ENCODE assay signal across 8 mouse cellular contexts in genomic region chr4:132638461-132639190, GRCm38 (mm10). TPM values are rescaled to one million over a fixed set of nuclear protein-coding genes. Genes with fewer than 3 reads are reported as not detected.
A peak's percentile ranks its signal among the peaks of the same experiment; 100 is the strongest.
DNase-seq lines count a peak whose midpoint lies in the region; ATAC-seq and TF ChIP-seq lines count a peak whose summit lies in the region.

Gene Eya3 (plus strand): TSS chr4:132638987.

- H3K9me3 ChIP-seq in heart, embryonic 12.5 days (replicated peaks), result no peaks in the 10 kb centered on the region
- no peaks in the 10 kb centered on the region for H3K9me3 ChIP-seq in kidney, postnatal 0 days (replicated peaks; ENCODE audit: low read length)
- H3K9me3 ChIP-seq in liver, embryonic 11.5 days (ENCODE audit: control insufficient read depth, low read length), result no peaks in the 10 kb centered on the region
- H3K9me3 ChIP-seq in stomach, embryonic 14.5 days (ENCODE audit: control insufficient read depth, low read depth, low read length), result no peaks in the 10 kb centered on the region

- H3K9ac ChIP-seq in heart, embryonic 12.5 days, result peak within 1 kb of the TSS; percentile 93
- peak within 1 kb of the TSS; percentile 80 for H3K9ac ChIP-seq in kidney, postnatal 0 days (ENCODE audit: low read depth, low read length)
- peak within 1 kb of the TSS; percentile 91 for H3K9ac ChIP-seq in liver, embryonic 11.5 days (ENCODE audit: low read depth, low read length)
- H3K9ac ChIP-seq in stomach, embryonic 14.5 days (replicated peaks; ENCODE audit: low read depth, low read length), result peak within 1 kb of the TSS; percentile 67

- H3K4me1 ChIP-seq in heart, embryonic 12.5 days (replicated peaks), result peaks cover 10% of the 10 kb centered on the region
- 0 out of 2 replicates have a peak, but pooled peaks cover 2% of the 10 kb centered on the region for H3K4me1 ChIP-seq in kidney, postnatal 0 days (replicated peaks; ENCODE audit: insufficient read depth, low read length)
- H3K4me1 ChIP-seq in liver, embryonic 11.5 days (replicated peaks; ENCODE audit: control insufficient read depth, insufficient read depth, low read length), result peaks cover 6% of the 10 kb centered on the region
- peaks cover 6% of the 10 kb centered on the region; the same call in 1 of the 2 replicates for H3K4me1 ChIP-seq in stomach, embryonic 14.5 days (ENCODE audit: control insufficient read depth, insufficient read depth, low read length)

- no peaks in the 10 kb centered on the region for H3K27me3 ChIP-seq in heart, embryonic 12.5 days (replicated peaks)
- no peaks in the 10 kb centered on the region for H3K27me3 ChIP-seq in kidney, postnatal 0 days (ENCODE audit: insufficient read depth, low read length)
- H3K27me3 ChIP-seq in liver, embryonic 11.5 days (replicated peaks; ENCODE audit: control insufficient read depth, insufficient read depth, low read length), result no peaks in the 10 kb centered on the region
- H3K27me3 ChIP-seq in stomach, embryonic 14.5 days (ENCODE audit: control insufficient read depth, insufficient read depth, low read length), result no peaks in the 10 kb centered on the region

- peak within 1 kb of the TSS; percentile 85 for H3K4me3 ChIP-seq in heart, embryonic 12.5 days
- peak within 1 kb of the TSS; percentile 83 for H3K4me3 ChIP-seq in kidney, postnatal 0 days (replicated peaks; ENCODE audit: low read depth, low read length)
- peak within 1 kb of the TSS; percentile 89 for H3K4me3 ChIP-seq in liver, embryonic 11.5 days (ENCODE audit: low read depth, low read length)
- peak within 1 kb of the TSS; percentile 87 for H3K4me3 ChIP-seq in stomach, embryonic 14.5 days (ENCODE audit: low read depth, low read length)

- H3K36me3 ChIP-seq in heart, embryonic 12.5 days, result peaks cover 10% of the 10 kb centered on the region
- H3K36me3 ChIP-seq in kidney, postnatal 0 days (ENCODE audit: insufficient read depth, low read length), result peaks cover 4% of the 10 kb centered on the region; the same call in 1 of the 2 replicates
- H3K36me3 ChIP-seq in liver, embryonic 11.5 days (ENCODE audit: control insufficient read depth, insufficient read depth, low read length), result no peaks in the 10 kb centered on the region
- no peaks in the 10 kb centered on the region; the same call in none of the 2 replicates for H3K36me3 ChIP-seq in stomach, embryonic 14.5 days (ENCODE audit: control insufficient read depth, insufficient read depth, low read length)

- ATAC-seq in erythroid progenitor cell, adult 5-6 weeks (replicated peaks; ENCODE audit: low FRiP score, poor library complexity, severe bottlenecking), result peak; percentile 99
- ATAC-seq in heart, embryonic 12.5 days (ENCODE audit: insufficient number of reproducible peaks, low FRiP score), result peak; percentile 99
- ATAC-seq in kidney, postnatal 0 days (replicated peaks; ENCODE audit: low FRiP score, low read depth), result peak; percentile 98
- peak; percentile 99 for ATAC-seq in liver, embryonic 11.5 days (replicated peaks; ENCODE audit: low FRiP score)
- peak; percentile 99 for ATAC-seq in stomach, embryonic 14.5 days (ENCODE audit: insufficient number of reproducible peaks, insufficient read depth, low FRiP score, low read depth)

- peak within 1 kb of the TSS; percentile 84 for H3K4me2 ChIP-seq in heart, embryonic 12.5 days
- peak within 1 kb of the TSS; percentile 94 for H3K4me2 ChIP-seq in kidney, postnatal 0 days (ENCODE audit: low read length)
- peak within 1 kb of the TSS; percentile 83 for H3K4me2 ChIP-seq in liver, embryonic 11.5 days
- H3K4me2 ChIP-seq in stomach, embryonic 14.5 days (replicated peaks; ENCODE audit: low read depth, low read length), result peak within 1 kb of the TSS; percentile 64

- DNase-seq in CD4-positive helper T cell, adult 2 months (ENCODE audit: low read depth, low spot score), result peak; percentile 97
- DNase-seq in brain, embryonic 18.5 days (ENCODE audit: low read depth, low spot score), result peak; percentile 88
- peak; percentile 99 for DNase-seq in kidney, postnatal 0 days (ENCODE audit: low spot score)
- DNase-seq in liver, embryonic 11.5 days (ENCODE audit: low spot score), result peak; percentile 92
- peak; percentile 97 for DNase-seq in naive thymus-derived CD4-positive, alpha-beta T cell, adult 2 months (ENCODE audit: low read depth)

- under 1% methylated on average over 41 of the region's 41 CpGs for WGBS in heart, embryonic 12.5 days
- under 1% methylated on average over 41 of the region's 41 CpGs for WGBS in kidney, postnatal 0 days
- under 1% methylated on average over 41 of the region's 41 CpGs for WGBS in liver, embryonic 11.5 days
- WGBS in stomach, embryonic 14.5 days, result under 1% methylated on average over 41 of the region's 41 CpGs

- peak within 1 kb of the TSS; percentile 81 for H3K27ac ChIP-seq in heart, embryonic 12.5 days (ENCODE audit: poor library complexity, severe bottlenecking)
- H3K27ac ChIP-seq in kidney, postnatal 0 days, result peak within 1 kb of the TSS; percentile 88
- H3K27ac ChIP-seq in liver, embryonic 11.5 days (ENCODE audit: low read depth, low read length), result peak within 1 kb of the TSS; percentile 57
- H3K27ac ChIP-seq in stomach, embryonic 14.5 days (ENCODE audit: low read length), result peak within 1 kb of the TSS; percentile 56; the same call in 1 of the 2 replicates

- TF ChIP-seq CTCF in kidney, postnatal 0 days (IDR thresholded peaks at IDR 0.05; ENCODE audit: low read depth), result no peak

RNA-seq across cellular contexts. Expression of gene Eya3, which starts in this region (rescaled TPM):
- total RNA-seq in erythroid progenitor cell, adult 5-6 weeks (2015; ENCODE audit: low replicate concordance), result 34.2 and 43.6 TPM in 2 replicates
- total RNA-seq in erythroid progenitor cell, adult 5-6 weeks (2017; ENCODE audit: low replicate concordance), result 15.0 and 28.9 TPM in 2 replicates
- polyA plus RNA-seq in heart, embryonic 12.5 days (2016; fragmentation: Nextera tagmentation; extraction: Ambion mirVana), result 23.5 and 23.9 TPM in 2 replicates
- polyA plus RNA-seq in kidney, postnatal 0 days (2015; fragmentation: Nextera tagmentation; extraction: Ambion mirVana), result 12.8 and 15.2 TPM in 2 replicates
- 28.3 and 29.7 TPM in 2 replicates for polyA plus RNA-seq in liver, embryonic 11.5 days (2014; fragmentation: Nextera tagmentation; extraction: Ambion mirVana)
- polyA plus RNA-seq in stomach, embryonic 14.5 days (2014; fragmentation: Nextera tagmentation; extraction: Ambion mirVana), result 30.4 and 32.3 TPM in 2 replicates

Comparison
In these comparisons a context has a peak if more than half of its experiments do, and no peak if none do; other contexts are left out.
1. Peak in every context shown above with its lines: DNase-seq, ATAC-seq, H3K4me3 ChIP-seq and H3K27ac ChIP-seq.